Mouse (Mus musculus) c-Kit-positive CD71-positive TER-119-negative erythroid progenitor cells, embryonic 14.5 days (primary cell): Measurements from ENCODE around the gene Nps.
"Not testable (repeated sequence)": the region's sequence is repeated elsewhere in the genome, so short reads cannot be mapped to it uniquely, and the experiment has no call there.

Source experiments
- DNase-seq: peaks from one replicate; pipeline ENCODE4 v3.0.0-alpha.2; 2013; ENCODE audit warnings: low read depth

Gene Nps

DNA sequence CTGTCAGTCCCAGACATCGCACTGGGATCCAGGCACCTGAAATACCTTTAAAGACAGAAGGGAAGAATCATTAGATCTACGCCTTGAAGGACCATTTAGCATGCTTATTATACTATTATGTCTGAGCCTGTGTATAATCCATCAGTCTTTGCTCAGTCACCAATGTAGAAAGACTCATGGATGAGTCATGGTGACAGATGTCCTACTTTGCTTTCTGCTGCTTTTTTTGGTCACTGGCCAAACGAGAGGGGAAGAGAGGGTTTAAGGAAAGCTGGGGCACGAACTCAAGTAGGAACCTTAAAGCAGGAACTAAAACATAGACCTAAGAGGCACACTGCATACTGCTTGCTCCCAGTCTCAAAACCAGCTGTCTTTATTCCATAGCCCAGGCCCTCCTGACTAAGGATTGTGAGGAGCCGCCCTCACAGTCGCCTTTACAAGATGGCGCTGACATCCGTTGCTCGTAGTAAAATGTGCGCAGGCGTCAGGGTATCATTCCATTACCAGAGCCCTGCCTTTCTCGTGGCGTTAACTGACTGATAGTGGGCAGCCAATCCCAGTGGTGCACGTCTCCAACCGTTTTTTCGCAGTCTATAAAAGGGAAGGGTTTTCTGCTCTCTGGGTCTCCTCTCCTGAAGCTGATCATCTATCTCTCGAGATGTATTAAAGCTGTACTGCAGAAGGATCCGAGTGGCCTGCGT is at the start of gene Nps:
Gene Nps (plus strand): TSS at position 651 of the 701 bp plus-strand sequence.
- not testable (repeated sequence) for DNase-seq

DNA sequence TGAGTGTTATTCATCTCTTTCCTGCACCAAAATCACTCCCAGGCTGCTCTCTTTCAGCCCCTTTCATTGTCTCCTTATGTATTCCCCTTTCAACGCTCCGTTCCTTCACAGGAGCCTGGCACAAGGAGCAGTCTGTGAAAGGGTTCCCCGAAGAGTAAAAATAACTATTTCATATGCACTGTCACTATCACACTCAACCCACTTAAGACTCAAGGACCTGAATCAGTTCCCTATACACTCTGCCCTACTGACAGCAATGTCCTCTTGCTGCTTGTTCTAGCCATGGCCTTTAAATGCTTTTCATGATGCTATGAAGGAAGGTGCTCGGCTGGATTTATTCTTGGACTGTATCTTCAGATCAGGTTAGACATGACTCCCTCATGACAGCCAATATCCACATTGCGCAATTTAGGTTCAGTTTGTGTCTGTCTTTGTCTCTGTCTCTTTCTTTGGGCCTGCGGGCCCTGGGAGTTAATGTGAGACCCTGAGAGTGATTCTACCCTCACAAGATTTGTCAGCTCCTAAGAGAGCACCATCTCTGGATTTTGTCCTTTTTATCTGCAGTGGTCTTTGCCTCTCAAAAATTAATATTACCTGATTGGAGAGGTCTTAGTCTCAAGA is 49.4 kb upstream of the Nps start:
- no peak for DNase-seq

DNA sequence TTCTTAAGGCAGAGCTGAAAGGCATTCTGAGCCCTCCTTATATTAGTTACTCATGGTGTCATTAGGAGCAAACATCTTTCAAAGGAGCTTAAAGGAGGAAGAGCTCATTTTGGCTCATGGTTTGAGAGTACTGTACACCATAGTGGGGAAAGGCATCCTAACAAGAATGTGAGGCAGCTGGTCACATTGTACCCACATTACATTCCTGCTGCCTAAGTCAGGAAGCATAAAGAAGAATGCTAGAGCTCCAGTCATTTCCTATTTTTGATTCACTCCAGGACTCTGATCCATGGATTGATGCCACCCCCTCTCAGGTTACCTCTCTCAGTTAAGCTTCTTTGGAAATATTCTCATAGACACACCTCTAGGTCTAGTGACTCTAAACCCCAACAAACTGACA is 48.2 kb upstream of the Nps start:
- no peak for DNase-seq

DNA sequence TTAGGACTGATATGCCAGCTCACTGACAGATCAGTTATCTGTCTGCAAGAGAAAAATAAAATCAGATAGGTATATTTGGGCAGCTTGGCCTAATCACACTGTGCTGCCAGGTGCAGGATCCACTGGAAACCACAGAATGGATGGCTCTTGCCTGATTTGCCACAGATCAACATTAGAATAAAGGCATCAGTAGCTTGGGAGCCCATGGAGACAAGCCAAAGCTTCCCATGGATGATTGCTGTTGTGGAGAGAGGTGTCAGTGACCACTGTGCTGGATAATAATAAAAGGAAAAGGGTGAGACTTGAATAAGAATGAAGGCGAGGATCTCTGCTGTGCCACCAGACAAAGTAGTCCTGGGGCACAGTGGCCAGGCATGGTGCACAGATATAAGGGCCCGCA is 47.7 kb upstream of the Nps start:
- DNase-seq = no peak

DNA sequence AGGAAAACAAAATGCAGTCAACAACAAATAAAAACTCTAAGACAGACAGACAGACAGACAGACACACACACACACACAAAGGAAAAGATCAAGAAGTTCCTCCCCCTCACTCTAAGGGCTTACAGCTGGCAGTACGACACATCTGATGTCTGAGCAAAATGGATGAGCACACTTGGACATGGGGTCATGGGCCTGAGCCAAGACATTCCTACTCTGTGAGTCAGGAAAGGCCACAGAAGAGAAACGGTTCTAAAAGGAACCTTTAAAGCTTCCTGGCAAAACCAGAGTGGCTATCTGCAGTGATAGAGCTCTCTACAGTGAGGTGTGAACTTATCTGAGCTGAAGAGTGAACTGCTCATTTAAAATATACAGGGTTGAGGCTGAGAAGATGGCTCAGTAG is 46.0 kb upstream of the Nps start:
- no peak for DNase-seq

DNA sequence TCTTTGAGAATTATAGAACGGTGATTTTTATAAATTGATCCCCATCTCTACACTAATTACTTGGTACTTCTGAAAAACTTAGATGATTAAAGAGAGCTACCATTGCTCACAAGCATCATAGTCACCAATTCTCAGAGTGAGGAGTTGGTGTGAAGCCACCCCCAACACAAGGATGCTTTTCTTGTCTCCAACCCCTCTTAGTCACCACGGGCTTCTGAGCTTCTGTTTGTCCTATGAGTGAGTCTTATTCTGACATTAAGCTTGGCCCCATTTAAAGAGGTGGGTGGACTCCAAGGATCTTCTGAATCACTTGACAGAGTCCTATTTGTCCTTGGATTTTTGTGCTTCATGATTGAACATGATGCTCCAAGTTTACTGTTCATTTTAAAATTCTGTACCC is 37.0 kb upstream of the Nps start:
- DNase-seq = no peak

DNA sequence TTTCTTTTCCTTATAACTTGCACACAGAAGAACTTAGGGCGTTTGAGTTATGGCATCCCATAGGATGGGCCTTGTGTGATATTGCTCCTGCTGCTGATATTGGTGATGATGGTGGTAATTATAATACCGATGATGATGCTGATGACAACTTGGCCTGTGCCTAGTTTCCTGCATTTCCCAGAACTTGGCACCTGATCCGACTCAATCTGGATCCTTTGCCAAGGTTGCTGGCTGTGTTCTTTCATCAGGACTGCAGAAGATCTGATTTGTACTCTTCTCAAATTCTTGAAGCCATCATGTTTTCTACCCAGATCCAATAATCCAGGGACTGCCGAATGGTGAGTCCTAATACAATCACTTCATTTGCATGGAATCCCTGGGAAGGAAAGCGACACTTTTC is 32.5 kb upstream of the Nps start:
- DNase-seq = no peak

DNA sequence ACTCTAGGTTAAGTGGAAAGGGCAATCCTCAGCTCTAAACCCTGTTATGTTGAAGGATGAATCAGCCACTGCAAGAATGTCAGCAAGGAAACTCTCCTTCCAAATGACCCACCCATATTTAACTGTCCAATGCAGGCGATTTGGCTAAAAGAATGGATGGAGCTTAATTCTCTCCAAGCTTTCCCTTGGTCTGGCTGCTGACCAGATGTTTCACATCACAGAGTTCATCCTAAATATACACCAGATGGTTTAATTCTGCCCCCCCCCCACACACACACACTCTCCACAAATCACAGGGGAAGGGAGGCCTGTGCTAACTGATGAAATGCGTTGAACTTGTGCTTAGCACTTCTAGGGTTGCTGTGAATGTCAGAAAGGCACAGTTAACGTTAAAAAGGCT is 21.4 kb upstream of the Nps start:
- no peak for DNase-seq

DNA sequence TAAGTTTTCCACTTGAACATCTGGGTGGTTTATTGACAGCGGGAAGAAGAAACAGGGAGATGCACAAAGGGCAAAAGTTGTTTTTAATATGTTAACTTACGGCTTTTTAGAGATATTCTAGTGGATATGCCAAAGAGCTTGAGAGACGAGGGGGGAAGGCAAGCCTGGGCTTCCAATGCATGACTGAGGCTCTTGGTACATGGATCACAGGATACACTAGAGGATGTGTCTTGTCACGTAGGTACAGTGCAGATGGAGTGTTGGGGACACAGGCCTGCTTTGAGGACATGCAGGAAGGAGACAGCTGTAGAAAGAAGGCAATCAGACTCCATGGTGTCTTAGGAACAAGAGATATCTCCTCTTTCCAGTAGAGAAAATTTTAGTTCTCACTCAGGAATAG is 19.1 kb upstream of the Nps start:
- DNase-seq = no peak

DNA sequence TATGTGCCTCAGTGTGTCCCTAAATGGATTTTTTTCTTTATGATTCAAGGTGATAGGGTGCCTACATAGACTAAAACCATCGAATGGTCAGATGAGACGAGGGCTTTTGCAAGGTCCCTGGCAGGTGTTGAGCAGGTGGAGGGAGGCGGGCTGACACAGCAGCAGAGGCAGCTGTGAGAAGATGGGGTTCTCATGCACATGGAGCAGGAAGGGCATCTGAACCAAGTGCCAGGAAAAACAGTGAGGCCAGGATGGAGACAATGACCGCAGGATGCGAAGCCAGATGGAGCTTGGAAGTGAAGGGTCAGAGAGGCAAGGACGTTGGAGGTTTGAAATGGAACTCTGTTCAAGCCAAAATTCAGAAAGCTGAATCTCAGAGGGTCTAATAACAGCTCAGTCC is 18.5 kb upstream of the Nps start:
- DNase-seq = no peak

DNA sequence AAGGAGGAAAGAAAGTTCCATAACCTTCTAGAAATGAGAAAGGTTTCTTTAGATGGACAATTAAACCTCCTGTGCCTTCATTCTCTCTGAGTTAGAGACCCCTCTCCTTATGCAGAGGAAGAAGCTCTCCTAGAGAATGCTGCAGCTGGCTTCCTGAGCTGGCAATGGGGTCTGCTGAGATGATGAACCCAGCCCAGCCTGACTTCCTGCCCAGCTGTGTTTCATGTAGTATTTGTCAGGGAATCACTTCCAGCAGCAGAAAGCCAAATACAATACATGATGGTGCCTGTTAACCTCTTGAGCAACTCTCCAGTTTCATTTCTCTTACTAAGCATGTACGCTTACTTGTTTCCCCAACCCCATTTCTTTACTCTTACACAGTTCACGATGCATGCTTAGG is 17.9 kb upstream of the Nps start:
- DNase-seq = no peak

DNA sequence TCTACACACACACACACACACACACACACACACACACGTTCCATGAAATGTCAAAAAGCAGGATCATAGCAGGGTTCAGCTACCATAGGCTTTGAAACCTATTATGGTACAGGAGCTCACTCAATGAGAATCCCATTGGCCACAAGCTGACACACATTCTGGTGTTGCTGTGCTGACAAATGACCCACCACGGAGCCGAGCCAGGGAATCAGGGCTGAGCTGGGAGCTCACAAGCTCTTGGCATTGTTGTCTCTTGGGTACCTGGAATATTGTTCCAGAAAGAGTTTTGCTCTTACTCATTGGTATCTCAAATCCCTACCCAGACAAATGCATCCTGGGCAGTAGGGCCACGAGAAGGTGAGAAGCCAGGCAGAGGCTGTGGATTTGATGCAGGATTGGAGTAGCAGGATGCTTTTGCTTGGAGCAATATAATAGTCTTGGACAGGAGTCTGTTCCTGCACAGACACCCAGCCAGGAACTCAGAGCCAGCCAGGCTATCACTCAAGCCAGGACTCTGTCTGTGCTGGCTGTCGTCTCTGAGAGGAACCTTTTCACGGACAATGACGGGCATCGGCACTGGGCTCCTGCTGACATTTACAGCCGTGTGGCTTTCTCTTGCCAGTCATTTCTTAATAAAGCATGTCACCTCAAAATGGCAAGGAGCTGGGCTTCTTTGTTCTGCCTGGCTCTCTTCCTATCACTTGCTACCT is 14.2 kb upstream of the Nps start:
- DNase-seq = no peak

DNA sequence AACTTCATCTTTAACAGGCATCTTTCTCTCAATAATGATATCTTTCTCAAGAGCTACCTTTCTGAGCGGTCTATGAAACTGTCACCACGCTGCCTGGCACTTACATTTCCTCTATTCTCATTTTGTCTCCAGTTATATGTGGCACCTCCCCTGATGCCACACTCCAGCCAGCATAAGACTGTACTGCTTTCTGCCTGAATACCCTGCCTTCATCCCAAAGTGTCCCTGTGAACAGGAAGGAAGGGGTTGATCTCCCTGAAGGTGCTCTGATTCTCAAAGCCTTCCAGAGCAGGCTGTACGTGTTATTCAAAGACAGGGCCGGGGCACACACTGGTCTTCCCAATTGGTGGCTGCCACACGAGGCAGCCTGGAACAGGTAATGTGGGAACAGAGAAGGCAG is 12.1 kb upstream of the Nps start:
- DNase-seq = no peak

DNA sequence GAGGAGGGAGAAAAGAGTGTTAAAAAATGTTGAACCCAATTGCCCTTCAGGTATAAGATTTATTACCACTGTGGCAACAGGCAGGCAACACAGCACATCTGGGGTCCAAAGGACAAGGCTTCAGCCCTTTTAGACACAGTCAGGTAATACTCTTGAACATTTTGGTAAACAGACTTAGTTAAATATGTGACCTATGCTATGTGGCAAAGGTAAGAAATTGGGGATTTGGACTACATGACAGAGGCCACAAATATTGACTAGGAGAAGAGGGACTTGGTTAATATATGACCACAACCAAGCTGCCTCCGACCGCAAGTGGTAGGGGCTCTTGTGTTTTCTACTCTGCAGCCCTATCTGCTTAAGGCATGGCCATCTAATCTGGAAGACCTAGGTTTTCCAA is 5.3 kb upstream of the Nps start:
- DNase-seq = no peak

DNA sequence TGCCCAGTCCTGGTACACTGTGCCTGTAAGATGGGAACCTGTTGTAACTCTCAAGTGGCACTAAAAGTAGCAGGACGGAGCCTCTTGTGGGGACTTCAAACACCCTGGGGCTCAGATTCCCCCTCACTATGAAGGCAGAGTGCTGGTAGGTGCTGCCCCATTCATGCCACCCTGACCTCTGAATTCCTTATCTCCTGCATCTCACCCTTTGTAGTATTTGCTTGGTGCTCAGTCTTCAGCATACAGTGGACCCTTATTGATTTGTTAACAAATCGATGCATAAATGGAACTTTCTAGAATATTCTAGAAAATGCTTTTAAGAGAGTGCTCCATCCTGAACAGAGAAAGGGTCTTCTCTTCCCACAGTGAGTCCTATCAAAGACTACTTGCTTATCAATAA is 4.1 kb upstream of the Nps start:
- DNase-seq = no peak

DNA sequence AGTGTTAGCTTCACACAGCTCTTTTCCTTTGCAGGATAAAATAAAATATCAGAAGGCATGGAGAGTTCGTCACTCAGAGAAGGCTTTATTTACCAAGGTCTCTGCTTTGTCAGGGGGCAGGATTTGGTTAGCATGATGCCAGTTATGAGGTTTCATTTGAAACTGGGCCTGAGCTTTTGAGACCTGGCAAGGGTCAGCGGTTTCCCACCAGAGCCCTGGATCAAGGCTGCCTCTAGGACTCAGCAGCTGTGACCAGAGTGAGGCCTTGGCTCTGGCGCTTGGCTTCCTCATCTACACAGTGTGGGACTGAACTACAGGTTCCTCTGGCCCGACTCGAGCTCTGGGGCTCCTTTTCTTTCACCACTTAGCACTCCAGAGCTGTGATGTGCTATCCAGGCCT is 12.5 kb downstream of the Nps start:
- DNase-seq = no peak

DNA sequence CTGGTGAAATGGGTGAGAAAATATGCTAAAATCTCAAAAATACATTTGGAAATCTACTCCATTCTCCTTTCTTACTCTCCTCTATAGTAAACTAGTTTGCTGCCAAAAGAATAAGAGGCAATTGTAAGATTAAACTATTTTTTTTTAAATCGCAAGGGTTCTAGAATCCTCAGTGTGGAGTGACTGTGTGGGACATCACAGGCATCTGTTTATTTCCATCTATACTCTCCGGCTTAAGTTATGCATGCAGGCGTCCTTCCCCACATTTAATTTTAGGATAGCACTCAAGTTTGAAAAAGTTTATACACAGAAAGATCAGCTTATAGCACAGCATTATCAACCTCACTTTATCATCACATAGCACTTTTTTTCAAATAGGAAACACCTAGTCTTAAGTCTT is 24.7 kb downstream of the Nps start:
- no peak for DNase-seq

DNA sequence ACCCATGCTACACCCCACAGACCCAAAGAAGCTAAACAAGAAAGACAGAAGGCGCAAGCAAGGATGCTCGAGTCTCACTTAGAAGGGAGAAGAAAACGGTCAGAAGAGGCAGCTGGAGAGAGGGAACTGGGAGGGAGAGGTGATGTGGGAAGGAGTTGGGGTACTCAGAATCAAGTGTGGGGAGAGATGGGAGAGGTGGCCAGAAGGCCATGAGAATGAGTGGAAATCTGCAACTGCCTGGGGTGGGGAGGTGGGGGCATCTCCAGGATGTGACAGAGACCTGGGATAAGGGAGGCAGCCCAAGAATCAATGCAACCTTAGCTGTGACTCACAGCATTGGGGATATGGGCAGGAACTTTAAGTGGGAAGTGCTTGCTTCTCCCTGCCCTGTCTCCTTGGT is 31.5 kb downstream of the Nps start:
- DNase-seq = no peak

DNA sequence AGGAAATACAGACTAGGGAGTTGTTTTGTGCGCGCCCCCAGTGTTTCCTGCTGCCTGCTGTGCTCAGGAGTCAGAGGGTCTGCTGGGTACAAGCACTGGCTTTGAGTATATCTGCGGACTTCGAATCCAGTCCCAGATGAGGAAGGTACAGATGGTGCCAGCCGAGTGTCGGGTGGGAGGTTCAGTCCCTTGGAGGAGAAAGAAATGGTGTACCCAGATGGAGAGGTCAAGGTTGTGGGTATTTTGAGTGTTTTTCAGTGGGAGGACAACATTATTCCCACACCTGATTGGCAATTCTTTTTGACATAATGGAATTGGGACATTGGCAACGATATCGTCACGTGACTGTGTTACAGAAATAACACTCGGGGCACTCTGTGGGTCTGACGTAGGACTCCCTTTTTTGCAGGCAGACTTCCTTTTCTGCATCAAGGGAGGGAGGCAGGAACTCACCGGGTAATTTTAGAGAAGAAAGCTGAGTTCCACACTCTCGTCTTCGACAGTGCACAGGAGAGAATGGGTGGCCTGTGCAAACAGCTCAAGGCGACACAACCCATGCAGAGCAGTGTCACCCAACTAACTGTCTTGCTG is 33.2 kb downstream of the Nps start:
- DNase-seq = no peak

DNA sequence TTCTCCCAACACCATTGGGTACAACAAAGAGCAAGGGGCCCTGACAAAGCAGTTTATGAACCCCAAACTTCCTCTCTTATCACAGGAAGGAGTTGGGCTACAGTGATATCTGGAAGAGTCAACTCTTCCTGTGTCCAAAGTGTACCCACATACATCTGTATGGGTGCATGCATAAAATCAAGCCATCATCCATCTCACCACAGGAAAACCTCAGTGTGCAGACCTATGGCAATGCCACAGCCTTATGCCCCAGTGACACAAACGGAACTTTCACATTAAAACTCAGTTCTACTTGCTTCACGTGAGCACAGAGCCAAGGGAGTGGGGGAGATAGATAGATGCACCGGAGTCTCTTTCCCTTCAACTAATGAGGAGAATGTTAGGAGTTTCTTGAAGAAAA is 36.0 kb downstream of the Nps start:
- DNase-seq = no peak

DNA sequence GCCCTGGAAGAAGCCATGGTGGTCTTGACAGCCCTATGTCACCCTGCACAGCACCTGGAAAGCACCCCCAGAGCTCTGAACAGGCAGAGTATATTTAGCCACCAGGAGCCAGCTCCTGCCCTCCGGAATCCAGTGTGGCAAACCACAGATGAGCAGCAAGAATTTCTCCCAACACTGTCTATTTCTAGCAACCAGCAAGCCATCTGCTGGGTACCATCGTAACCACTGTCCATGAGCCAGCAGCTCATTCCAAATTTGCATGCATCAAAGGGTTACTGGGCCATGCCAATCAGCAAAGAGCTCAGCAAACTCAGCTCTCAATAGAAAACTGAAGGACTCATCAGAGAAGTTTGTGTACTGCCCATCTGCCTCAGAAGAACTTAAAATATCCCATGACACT is 46.0 kb downstream of the Nps start:
- DNase-seq = no peak
